Mouse (Mus musculus) activated CD4-positive, CD25-positive, alpha-beta regulatory T cell, adult 4 months (primary cell): ENCODE data around the gene Mecom. TPM values are rescaled to one million over a fixed set of nuclear protein-coding genes. Genes with fewer than 3 reads are reported as not detected.

Experiments
- ATAC-seq: one replicate; pipeline ENCODE4 v1.8.0; 2017
- polyA plus RNA-seq, 2 experiments: library from polyadenylated mRNA; unstranded; fragments of 100-300 nt; shearing (Covaris generic); gene quantifications; one replicate each; pipeline ENCODE4 v1.2.1; 2017

Gene Mecom
- polyA plus RNA-seq, 2 experiments from 2014 or later = not detected

- ATAC-seq = no peak
These were observed 536.1 kb downstream of the Mecom start for GRCm38 (mm10) chr3:30011712-30012111.

GRCm38 (mm10) chr3:30010889-30011288, 536.9 kb downstream of the Mecom start:
- no peak for ATAC-seq

- ATAC-seq = no peak
These were observed 538.2 kb downstream of the Mecom start for GRCm38 (mm10) chr3:30009596-30009995.

- ATAC-seq = no peak
These were observed 542.9 kb downstream of the Mecom start for GRCm38 (mm10) chr3:30004888-30005405.

- no peak for ATAC-seq
These were observed 547.5 kb downstream of the Mecom start for GRCm38 (mm10) chr3:30000260-30000659.

- ATAC-seq = no peak
These were observed 548.8 kb downstream of the Mecom start for GRCm38 (mm10) chr3:29999035-29999434.

DNA sequence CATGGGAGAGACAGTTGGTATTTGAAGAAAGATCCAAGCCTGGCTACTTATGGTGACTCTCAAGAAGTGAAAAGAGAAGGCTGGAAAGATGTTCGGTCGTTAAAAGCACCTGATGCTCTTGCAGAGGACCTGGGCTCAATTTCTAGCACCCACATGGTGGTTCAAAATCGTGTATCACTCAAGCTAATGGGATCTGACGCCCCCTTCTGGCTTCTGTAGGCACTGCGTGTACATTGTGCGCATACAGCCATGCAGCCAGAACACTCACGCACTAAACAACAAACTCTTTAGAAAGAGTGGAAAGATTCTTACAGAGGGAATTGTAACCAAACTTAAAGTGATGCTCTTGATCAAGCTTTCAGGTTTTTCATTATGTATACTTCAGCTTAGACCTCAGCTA, 550.7 kb downstream of the Mecom start:
- no peak for ATAC-seq

GRCm38 (mm10) chr3:29993346-29993745, 554.5 kb downstream of the Mecom start:
- no peak for ATAC-seq

- ATAC-seq = no peak
These were observed 556.3 kb downstream of the Mecom start for GRCm38 (mm10) chr3:29991523-29991922.

DNA sequence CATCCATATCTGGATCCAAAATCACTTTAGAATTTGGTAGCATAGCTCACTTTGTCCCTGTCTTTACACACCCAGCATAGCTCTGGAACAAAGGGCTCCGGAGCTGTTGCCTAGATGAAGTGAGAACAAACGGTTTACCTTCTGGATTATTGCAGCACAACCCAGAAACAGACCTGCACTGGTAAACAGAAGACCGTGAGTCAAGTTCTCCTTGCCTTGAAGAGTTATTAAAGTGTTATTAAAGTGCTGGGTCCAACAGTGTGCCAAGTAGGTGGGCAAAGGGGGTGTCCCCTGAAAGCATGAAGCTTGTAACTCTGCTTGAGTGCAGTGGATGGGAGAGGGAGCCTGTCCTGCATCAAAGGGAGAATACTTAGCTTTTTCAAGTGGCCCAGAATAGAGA, 563.4 kb downstream of the Mecom start:
- no peak for ATAC-seq

DNA sequence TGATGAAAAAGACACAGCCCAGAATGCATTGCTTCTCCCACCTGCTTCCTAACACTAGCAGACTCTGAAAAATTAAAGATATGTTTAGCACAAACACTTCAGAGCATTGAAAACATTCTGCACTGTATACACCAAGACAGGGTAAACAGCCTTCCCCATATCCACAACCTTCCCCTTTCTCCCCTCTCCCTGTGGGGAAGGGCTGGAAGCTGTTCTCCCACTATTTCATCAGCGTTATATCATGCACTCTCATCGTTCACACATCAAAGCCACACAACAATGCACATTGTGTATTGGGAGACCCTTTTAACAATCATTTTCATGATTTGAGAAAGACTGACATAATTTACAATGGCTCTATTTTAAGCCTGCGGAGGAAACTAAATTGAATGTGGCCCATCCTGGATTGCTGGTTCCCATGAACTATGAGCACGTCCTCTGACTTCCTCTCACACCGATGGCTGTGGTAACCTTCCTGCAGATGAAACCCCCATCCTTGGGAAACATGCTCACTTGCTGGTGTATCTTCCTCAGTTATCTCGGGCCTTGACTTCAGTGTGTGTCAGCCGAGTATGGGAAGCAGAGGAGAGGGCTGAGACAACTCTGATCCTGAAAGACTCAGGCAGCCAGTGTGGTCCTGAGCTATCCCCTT, 566.4 kb downstream of the Mecom start:
- no peak for ATAC-seq

DNA sequence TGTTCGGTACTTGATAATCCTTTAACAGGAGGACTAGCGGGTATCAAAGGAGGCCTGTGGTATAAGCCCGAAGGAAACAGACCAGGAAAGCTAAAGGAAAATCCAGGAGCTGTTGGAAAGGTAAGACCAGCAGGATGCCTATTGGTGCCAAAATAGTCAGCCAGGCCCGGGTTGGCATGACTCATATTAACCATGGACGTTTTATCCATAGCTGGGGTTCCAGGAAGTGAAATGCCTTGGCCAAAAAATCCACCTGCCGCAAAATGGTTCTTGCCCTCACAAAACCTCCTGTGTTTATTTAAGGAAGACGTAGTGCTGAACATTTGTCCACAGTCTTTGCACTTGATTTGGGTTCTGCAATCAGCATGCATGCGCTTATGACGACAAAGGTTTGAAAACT, 567.3 kb downstream of the Mecom start:
- ATAC-seq = no peak

DNA sequence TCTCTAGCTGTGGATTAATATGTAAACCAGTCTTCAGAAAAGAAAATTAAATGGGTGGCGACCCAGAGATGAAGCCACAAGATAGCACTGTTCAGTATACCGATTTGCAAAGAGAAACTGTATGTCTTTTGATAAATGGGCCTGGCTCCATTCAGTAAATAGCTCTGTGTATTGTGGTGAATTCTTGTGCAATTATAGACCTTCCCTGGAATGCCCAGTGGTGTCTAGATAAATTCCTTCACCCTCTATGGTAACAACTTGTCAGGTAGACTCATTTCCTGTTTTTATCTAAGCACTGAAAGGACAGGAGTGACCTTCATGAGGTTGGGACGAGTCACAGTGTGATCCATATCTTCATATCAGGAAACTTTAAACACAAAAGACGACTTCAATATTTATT, 571.2 kb downstream of the Mecom start:
- no peak for ATAC-seq

DNA sequence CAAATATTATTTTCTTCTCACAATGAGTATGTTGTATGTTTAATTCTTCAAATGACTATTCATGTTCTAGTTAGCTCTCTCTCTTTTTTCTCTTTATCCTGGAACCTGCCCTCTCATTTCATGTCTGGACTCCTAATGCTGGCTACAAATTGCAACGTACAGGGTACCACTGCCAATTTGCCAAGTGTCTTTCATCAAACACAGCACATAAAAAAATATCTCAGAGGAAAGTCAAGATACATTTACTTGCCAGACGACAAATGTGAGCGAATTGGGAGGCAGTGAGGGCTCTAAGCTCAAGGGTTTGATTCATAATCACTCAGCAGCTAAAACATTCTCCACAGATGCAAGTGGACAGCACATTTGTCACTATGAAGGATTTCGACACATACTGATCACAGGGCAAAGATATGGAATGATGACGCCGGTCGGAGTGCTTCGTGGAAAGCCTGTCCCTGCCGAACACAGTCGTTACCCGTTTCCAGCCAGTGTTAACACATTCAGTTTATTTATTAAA, 579.3 kb downstream of the Mecom start:
- no peak for ATAC-seq

DNA sequence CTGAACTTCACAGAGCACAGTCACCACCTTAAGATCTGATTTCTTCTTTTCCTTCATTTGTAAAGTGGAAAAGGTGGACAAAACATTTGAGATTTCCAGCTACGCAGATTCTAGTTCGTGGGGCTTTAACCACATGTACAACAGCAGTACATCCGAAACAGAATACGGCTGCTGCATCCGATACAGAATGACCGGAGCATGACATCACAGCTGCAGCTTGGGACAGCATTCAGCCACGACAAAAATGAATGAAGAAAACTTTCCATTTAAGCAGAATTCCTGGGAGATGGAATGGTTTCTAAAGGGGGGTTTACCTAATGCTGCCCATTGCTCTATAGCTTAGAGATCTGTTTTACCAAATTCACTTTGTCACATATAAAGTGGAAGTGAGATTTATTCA, 583.9 kb downstream of the Mecom start:
- ATAC-seq = no peak

- no peak for ATAC-seq
These were observed 584.4 kb downstream of the Mecom start for GRCm38 (mm10) chr3:29963447-29963846.

- ATAC-seq = no peak
These were observed 588.8 kb downstream of the Mecom start for GRCm38 (mm10) chr3:29959051-29959450.

GRCm38 (mm10) chr3:29957365-29958236, 590.2 kb downstream of the Mecom start:
- ATAC-seq = no peak

GRCm38 (mm10) chr3:29953269-29953668, 594.5 kb downstream of the Mecom start:
- no peak for ATAC-seq

DNA sequence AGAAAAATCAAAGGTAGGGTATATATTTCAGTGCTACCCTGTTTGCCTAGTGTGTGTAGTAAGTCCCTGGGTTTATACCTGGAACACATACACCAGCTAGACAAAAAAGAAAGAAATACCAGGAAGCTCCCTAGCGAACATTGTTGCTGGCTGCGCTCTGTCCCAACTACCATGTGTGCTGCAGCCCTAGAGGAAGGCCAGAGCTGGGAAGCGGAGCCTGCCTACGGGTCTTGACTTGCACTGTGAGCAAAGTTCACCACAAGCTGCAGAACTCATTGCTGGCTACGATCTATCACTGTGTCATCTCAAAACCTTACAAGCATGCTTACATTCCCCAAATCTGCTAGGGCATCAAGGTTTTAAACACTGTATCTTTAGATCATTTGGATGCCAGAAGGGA, 597.0 kb downstream of the Mecom start:
- no peak for ATAC-seq

DNA sequence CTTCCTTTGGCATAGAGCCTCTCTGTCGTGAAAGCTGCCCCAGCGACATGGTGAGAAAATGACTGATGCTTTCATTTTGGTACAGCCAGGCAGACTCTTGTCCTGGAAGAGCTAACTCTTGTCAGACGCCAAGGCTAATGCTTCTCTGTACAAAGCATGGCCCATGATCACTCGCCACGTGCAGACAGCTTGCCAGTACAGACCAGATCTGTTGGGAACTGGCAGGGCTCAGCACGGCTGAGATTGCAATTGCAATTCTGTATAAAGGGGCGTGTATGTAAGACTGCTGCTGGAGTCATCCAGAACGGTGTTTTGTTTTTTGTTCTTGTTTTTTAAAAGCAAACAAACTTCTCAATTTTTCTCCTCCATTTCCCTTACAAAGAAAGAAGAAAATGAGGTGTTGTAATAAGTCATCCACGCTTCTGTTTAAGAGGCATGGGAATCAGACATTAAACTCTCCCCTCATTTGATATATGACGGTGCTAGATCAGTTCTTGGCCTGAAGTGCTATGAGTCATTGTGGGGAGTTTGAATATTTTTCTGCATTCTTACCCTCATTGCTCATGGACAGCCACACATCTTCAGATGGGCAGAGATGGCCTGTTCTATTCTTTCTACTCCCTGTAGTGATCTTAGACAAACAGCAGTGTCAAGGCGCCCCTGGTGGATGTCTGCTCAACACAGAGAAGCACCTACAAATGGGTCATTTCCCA, 644.1 kb downstream of the Mecom start:
- ATAC-seq = no peak
